Mouse (Mus musculus): ENCODE measurements around the gene Elmod3.

Elmod3 gene

DNA sequence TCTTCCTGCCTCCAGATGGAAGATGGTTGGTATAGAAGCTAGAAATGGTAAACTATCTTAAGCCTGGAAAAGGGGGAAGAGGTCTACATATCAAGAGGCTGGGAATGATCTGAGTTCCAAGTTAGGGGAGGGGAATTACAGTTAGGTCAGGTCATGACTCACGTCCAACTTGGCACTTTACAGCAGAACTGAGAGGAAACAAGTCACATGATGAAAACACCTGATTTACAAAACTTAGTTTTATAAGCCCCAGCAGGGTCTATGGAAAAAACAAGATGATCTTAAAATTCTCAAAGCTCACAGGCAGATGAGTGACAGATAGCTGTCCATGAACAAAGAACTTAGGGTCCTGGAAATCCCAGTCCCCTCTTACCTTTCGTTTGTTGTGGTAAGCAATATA is 16.9 kb upstream of the Elmod3 start:
- in situ Hi-C loops (cut with MboI; ENCODE audit: low sequenced_read_pairs) = no loop called here

DNA sequence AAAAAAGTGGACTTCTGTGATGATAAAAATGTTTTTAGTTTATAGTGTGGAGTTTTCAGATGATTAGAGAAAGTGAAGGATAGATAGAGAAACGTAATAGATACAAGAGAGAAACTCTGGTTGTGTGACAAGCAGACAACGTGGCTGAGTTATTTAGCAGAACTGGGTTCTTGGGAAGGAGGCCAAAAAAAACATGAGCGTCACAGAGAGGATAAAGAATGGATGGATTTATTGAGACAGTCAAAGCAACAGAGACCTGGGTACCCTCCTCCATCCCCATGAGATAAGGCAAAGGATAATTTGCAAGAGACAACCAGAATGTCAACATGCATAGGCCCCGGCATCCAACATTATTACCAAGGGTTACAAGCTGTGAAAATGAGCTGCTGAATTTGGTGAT is 12.0 kb upstream of the Elmod3 start:
- in situ Hi-C loops (cut with MboI; ENCODE audit: low sequenced_read_pairs) = no loop called here

DNA sequence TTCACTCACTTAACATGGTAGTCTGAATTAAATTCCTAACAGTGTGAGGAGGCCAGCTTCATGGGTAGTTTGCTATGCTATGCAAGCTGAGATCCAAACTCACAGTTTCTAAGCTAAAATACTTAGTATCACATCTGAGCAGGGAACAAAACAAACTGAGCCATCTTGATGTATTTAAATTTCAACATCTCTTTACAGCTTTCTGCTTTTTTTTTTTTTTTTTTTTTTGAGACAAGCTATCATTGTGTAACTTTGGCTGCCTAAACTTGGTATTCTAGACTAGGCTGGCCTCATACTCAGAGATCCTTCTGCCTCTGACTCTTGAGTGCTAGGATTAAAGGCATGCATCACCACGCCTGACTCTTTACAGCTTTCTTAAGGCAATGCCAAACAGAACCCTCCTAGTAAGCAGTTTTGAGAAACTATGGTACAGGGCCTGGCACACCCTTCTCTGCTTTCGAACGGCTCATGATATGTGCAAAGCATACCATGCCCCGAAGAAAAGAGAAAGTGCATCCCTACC is 10.5 kb upstream of the Elmod3 start:
- in situ Hi-C loops (cut with MboI; ENCODE audit: low sequenced_read_pairs) = no loop called here

GRCm38 (mm10) chr6:72607676-72608075 is 9.5 kb upstream of the Elmod3 start:
- in situ Hi-C loops (cut with MboI; ENCODE audit: low sequenced_read_pairs) = no loop called here

DNA sequence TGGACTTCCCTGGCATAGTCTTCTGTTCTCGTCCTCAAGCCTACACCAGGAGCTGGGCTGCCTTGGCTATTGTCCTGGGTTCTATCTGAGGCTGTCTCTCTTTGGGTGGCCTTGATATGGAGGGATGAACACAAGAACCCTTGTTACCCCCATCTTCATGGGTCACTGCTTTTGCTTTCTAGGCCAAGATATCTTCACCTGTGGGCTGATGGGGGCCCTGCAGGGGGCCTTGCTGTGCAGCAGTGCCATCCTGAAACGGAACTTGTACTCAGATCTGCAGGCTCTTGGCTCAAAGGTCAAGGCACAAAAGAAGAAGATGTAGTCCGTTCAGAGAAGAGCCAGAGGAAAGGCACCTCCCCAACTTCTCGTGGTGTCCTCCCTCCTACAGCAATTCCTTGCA is 8.8 kb upstream of the Elmod3 start:
- in situ Hi-C loops (cut with MboI; ENCODE audit: low sequenced_read_pairs) = no loop called here

GRCm38 (mm10) chr6:72604066-72604465 is 5.9 kb upstream of the Elmod3 start:
- in situ Hi-C loops (cut with MboI; ENCODE audit: low sequenced_read_pairs) = no loop called here

DNA sequence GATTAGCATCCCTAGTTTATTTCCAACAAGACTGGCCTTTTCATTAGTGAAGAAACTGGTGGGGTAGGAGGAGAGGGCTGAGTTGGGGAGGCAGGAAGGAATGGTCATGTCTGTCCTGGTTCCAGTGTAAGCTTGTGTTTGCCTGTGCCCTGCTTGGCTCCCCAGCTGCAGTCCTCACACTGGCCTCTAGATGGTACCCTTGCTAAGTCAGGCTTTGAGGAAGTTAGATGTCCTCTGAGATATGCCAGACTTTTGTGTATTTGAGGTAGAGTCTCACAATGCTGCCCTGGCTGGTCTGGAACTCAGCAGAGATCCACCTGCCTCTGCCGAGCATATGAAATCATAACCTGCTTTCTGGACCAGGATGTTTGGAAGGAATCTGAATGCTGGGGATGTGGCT is 3.5 kb upstream of the Elmod3 start:
- in situ Hi-C loops (cut with MboI; ENCODE audit: low sequenced_read_pairs) = no loop called here

DNA sequence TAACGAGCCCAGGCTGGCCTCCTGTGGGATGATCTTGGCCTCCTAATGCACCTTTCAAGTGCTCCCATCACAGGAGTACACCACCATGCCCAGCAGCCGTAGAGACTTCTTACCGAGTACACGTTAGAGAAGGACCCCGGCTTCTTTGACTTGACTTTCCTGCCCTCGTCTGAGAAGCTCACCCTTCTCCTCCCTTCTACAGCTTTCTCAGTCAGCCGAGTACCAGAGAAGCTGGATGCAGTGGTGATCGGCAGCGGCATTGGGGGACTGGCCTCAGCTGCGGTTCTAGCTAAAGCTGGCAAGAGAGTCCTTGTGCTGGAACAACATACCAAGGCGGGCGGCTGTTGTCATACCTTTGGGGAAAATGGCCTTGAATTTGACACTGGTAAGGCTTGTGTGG is 2.6 kb upstream of the Elmod3 start:
- in situ Hi-C loops (cut with MboI; ENCODE audit: low sequenced_read_pairs) = no loop called here

GRCm38 (mm10) chr6:72600216-72600615 is 2.0 kb upstream of the Elmod3 start:
- in situ Hi-C loops (cut with MboI; ENCODE audit: low sequenced_read_pairs) = no loop called here

- in situ Hi-C loops (cut with MboI; ENCODE audit: low sequenced_read_pairs) = no loop called here
Measured at GRCm38 (mm10) chr6:72598791-72599557, 761 bp upstream of the Elmod3 start.

DNA sequence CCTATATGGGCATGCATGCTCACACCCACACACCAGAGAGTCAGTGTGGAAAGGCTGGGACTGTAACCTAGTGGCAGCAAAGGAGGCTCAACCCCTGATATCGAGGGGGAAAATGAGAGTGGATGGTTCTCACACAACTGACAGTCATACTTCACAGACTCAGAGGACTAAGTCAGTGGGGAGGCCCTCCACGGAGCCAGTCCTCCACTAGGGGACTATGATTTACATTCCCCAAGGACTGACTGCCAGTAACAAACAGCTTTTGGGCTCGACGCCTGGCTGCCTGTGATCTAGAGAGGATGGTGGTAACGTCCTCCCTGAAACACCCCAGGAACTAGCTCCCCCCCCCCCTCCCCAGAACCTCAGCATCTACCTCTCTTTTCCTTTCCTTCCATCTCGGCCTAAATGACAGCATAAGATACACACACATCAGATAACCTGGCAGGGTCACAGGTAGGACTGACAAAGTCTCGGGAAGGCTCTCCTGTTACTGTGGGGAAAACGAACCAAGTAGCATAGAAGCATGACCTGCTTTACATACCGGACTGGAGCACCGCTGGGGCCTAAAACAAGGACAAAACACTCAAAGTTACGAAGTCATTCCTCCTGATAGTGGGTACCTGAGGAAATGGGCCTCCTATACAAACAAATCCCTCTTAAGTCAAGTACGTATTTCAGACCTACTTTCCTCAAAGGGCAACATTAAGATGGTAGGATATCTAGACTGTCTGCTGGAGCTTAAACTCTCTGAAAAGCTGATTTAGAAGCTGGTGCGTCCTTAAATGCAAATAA is 934 bp downstream of the Elmod3 start:
- in situ Hi-C loops (cut with MboI; ENCODE audit: low sequenced_read_pairs) = no loop called here

DNA sequence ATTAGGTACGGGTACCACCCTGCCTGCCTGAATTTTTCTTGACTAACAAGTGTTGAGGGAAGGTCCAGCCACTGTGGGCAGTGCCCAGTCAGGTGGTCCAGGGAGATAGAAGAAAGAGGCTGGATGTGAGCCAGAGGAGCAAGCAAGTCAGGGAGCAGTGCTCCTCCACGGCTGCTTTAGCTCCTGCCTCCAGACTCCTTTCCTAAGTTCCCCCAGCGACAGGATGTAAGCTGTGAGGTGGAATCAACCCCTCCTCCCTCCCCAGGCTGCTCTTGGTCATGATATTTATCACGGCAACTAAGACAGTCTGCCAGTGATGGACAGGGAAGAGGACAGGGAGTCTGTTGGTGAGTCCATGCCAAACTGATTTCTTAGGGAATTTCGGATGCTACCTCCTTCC is 4.3 kb downstream of the Elmod3 start:
- in situ Hi-C loops (cut with MboI; ENCODE audit: low sequenced_read_pairs) = no loop called here

DNA sequence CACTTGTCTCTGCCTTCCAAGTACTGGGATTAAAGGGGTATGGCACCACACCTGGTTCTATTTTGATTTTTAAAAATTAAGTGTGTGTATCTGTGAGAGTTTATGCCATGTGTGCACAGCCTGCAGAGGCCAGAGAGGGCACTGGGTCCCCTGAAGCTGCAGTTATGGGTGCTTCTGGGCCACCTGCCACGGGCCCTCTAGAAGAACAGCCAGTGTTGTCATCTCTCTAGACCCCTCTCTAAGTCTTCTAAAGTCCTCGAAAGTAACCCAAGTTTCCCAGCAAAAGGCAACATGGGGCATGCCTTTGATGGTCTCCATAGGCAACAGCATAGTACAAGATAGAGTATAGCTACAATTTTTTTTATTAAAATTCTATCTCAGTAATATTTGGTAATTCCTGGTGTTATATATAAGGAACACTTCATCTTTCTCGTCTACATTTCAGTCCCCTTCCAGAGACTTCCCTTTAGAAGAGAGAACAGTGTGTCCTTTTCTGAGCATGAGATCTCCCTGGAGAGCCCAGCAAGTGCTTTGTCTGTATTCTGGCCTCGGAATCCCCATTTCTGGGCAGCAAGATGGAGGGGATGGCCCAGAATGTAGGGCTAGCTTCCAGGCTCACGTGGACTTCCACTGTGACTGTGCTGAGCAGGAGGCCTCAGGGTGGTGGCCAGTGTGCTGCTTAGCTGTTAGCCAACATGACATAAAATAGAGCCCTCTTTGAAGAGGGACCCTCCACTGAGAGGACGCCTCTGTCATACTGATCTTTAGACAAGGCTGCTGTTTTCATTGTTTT is 5.0 kb downstream of the Elmod3 start:
- in situ Hi-C loops (cut with MboI; ENCODE audit: low sequenced_read_pairs) = no loop called here

- in situ Hi-C loops (cut with MboI; ENCODE audit: low sequenced_read_pairs) = no loop called here
Measured at GRCm38 (mm10) chr6:72590111-72590510, 8.1 kb downstream of the Elmod3 start.

- in situ Hi-C loops (cut with MboI; ENCODE audit: low sequenced_read_pairs) = no loop called here
Measured at GRCm38 (mm10) chr6:72588307-72588706, 9.9 kb downstream of the Elmod3 start.

- in situ Hi-C loops (cut with MboI; ENCODE audit: low sequenced_read_pairs) = no loop called here
Measured at GRCm38 (mm10) chr6:72586701-72587100, 11.5 kb downstream of the Elmod3 start.

GRCm38 (mm10) chr6:72584154-72584553 is 14.1 kb downstream of the Elmod3 start:
- in situ Hi-C loops (cut with MboI; ENCODE audit: low sequenced_read_pairs) = no loop called here

DNA sequence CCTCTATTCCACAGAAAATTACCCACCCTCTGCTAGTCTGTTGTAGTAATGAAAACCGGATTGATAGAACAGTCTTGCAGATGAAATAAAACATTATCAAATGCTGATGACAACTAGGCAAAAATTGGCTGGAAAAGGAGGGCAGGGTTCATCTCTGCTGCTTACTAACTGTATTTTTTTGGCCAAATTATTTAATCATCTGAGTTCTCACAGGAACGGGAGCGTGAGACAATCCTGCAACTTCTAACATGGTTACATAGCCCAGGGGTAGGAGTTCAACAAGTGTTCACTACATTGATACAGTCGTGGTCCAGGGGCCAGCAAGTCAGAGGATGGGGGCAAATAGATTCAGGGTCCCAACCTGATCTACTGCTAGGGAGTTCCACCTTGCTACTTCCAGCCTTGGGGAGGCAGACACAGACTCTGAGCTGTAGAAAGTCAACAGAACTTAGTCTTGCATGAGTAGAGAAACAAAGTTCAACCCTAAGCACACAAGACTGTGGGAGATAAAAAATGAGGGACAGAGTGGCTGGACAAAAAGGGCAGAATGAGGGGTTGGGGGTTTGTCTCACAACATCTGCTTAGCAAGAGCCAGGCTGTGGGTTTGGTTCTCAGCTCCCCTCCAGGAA is 14.9 kb downstream of the Elmod3 start:
- in situ Hi-C loops (cut with MboI; ENCODE audit: low sequenced_read_pairs) = no loop called here

DNA sequence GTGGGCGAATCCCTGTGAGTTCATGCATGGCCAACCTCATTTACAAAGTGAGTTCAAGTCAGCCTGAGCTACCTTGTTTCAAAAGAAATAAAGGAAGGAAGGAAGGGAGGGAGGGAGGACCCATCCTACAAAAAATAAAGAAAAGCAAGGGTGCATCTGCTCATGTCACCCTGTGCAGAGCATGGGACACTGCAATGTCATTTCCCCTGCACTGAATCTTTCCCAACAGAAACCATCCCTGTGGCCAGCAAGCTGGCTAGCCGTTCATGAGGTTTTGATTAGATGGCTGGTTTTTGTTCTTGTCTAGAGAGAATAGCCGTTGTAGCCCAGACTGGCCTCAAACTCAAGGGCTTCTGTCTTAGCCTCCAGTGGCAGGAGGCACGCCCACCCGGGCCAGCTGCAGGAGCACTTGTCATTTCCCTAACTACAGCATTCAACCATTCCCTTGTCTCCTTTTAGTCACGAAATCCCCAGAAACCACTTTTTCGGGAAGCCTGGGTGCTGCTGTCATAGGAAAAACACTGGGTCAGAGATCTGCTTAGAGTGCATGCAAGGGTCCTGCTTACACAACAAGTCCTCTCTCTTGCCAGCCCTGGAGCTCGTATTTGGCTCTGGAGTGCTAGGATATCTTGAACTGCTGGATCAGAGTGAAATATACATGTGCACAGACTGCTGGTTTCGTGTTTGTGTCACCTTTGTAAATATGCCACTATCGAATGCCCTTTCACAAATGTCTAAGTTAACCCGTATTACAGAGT is 16.4 kb downstream of the Elmod3 start:
- in situ Hi-C loops (cut with MboI; ENCODE audit: low sequenced_read_pairs) = no loop called here

- in situ Hi-C loops (cut with MboI; ENCODE audit: low sequenced_read_pairs) = no loop called here
Measured at GRCm38 (mm10) chr6:72576041-72576440, 22.2 kb downstream of the Elmod3 start.

Measured in CH12F3 (cell line).